Mouse (Mus musculus) liver (tissue): ENCODE results near the gene Chrm1.

Experiments used
- DNase-seq: peaks from one replicate; pipeline ENCODE4 v3.0.0-alpha.2; 2020; ENCODE audit warnings: mixed read lengths

Chrm1 gene

DNA sequence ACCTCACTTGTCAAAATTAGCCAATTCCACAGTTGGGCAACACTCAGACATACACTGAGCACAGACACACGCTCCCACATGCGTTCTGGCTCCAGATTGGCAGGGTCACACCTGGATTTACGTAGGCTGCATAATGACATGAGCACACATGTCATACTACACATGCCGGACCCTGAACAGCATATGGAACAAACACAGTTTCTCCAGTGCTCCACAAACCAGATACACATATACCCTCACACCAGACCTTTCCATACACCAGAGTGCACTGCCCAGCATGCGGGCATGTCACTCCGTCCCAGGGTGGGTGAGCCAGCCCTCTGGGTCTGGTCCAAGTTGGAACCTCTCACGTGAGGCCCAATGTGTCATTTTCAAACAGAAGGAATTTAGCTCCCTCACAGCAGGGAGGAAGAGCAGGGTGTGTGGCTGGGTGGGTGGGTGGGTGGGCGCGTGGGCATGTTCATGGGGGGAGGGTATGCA, at the start of gene Chrm1:
Gene Chrm1, plus strand, starts transcription at position 430 of the 480 bp plus-strand sequence.
- no peak for DNase-seq

DNA sequence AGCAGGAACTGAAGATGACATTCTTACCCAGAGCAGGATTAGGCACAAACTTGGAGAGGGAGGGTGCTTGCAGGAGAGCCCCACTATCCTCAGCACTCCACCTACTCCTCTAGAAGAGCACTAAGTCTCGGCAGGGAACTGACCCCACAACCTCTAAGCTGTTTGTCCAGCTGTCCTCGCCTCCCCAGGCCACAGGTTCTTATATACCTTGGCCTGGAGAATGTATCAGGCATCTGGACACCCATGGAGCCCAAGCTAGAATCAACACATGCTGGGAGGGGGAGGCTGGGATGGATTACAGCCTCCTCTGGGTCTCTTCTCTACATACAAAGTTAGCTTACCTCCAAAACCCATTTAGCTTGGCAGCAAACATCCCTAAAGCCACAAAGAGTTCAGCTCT, 49.2 kb upstream of the Chrm1 start:
- DNase-seq, result no peak

DNA sequence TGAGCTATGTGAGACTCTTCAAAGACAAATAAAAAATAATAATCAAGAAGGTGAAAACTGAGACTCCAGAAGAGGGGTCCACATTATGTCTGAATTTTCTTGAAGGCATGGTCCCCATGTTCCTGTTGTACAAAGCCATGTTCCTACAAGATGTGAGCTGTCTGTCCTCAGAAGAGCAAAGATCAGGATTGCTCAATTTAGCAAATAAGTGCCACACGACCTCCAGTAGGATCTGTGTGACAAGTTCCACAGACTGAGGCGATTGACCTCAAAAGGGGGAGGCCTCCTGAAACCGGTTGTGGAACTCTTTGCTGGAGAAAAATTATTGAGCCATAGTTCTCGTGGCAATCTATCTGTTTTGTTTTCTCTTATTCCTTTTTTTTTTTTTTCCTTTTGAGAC, 47.3 kb upstream of the Chrm1 start:
- DNase-seq, result no peak

DNA sequence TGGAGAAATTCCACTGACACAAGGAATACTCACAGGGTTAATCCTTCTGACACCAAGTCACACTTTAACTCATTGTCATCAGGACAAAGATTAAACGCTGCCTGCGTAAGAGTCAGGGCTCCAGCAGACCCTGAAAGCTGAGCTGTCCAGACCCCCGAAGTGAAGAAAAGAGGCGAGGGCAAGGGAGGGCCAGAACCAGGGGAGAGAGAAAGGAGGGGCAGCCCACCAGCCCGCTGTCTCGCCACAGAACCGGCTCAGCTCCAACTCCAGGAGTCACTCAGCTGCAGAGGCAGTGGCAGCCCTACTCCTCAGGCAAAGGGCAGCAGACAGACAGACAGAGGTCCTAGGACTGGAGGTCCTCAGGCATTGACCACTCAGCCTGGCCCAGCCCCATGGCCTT, 45.7 kb upstream of the Chrm1 start, which contains the start of gene Slc22a6:
Gene Slc22a6, plus strand, starts transcription at position 136 of the 400 bp plus-strand sequence.
- no peak for DNase-seq

DNA sequence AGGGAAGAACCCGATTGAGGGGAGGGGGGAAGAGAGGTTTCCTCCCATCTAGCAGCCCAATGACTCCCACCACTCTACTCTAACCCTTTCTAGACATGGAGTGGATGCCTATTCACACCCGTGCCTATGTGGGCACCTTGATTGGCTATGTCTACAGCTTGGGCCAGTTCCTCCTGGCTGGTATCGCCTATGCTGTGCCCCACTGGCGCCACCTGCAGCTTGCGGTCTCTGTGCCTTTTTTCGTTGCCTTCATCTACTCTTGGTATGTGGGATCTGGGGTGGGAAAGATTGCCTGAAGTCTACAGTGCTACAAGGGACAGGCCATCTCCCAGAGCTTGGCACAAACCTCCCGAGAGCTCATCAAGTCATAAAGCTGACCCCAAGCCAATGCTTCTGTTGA, 42.5 kb upstream of the Chrm1 start:
- DNase-seq, result peak; percentile 15

DNA sequence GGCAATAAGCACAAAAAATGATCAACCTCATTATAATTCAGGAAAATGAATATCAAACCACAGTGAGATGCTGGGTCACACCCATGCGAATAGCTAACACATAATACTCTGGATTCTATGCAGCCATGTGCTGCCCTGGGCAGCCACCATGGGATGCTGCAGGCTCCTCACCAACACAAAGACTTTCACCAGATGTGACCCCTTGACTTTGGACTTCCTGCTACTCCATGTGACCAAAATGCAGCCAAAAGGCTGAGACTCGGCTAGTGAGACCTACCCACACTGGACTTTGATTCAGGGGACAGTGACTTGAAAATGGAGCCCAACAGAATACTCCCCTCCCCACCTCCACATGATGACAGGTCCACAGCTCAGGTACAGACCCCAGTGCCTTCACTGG, 33.3 kb upstream of the Chrm1 start:
- no peak for DNase-seq

DNA sequence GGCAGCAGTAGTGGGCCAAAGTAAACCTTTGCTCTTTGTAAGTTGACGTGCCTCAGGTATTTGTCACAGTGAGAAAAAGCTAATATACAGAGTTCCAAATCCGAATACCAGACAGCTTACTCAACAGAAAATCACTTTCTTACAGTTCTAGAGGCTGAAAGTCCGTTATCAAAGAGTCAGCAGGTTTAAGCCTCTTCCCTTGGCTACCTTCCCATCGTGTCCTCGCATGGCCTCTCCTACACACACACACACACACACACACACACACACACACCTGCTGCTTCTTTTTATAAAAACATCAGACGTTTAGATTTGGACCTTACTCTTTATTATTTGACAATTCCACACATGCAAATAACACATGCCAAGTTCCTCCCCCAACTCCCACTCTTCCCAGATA, 32.8 kb upstream of the Chrm1 start:
- no peak for DNase-seq

DNA sequence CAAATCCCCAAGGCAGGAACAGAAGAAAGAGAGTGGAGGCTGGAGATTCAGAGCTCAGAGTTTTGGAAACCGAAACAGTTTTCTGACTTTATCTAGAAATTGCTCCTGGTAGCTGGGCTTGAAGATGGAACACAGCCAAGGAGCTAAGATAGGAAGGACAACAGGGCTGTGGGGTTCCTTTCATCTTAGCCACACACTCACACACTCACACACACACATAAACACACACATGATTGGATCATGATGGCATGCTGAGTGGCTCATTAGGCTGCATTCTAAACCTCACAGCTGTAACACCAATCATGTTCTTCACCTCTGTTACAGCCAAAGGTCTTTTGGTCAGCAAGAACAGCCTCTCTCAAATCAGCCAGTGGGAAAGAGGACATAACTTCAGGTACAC, 31.6 kb upstream of the Chrm1 start:
- no peak for DNase-seq

DNA sequence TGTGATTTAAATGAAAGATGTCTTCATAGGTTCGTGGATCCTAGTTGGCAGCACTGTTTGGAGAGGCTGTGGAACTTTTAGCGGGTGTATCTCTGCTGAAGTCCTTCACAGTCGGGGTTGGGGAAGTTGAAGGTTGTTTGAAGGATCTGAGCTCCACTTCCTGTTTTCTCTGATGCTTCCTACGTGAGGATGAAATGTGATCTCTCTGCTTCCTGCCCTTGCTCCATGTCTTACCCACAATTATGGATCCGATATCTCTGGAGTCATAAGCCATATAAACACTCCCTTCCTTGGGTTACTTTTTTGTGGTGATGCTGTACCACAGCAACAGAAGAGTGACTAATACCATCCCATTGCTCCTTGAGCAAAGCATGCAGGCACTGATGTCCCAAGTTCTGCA, 21.5 kb upstream of the Chrm1 start:
- no peak for DNase-seq

DNA sequence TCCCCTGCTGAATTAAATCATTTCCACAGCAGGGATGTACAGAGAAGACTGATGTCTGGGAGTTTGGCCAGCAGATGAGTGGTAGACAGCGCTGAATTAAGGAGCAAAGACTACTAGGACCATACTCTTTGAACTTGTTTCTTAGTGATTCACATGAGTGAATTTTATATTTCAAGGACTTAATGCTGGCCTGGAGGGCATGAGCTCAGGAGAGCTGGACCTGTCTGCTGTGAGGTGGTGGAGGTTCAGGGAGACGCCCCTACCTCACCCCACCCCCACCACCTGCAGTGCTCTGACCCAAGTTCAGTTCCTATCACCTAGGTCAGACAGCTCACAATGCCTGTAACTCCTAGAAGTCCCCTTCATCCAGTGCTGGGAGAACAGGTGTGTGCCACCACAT, 17.2 kb upstream of the Chrm1 start:
- no peak for DNase-seq

DNA sequence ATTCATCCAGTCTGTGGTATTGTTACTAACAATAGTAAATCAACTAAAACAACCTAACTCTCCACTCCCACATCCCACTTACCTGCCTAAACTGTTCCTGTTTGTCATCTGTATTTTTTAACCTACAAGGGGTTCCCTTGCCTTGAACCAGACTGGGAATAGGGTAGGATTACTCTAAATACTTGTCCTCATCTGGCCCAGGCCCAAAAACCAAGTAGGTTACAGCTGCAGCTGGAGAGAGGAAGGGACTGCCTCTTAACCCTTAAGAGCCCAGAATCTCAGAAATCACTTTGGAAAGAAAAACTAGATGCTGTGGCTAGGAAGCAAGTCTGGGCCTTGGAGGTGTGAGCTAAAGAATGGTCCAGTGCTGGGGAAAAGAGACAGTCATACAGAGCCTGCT, 7.8 kb upstream of the Chrm1 start:
- no peak for DNase-seq

DNA sequence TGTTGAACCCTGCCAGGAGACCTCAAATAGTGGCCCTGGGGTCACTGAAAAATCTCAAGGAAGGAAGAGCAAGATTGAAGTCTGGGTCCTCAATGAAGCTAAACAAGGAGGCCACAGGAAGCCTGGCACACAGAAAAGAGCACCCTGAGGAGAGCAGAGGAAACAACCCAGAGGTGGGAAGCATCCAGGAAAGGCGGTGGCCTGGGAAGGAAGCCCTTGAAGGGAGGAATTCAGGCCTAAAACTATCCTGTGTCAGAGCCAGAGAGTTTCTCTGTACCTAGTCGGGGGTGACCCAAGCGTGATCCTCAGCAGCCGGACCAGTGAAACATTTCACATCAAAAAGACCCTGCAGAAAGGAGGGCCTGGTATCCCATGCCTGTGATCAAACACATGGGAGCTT, 7.2 kb upstream of the Chrm1 start:
- no peak for DNase-seq

DNA sequence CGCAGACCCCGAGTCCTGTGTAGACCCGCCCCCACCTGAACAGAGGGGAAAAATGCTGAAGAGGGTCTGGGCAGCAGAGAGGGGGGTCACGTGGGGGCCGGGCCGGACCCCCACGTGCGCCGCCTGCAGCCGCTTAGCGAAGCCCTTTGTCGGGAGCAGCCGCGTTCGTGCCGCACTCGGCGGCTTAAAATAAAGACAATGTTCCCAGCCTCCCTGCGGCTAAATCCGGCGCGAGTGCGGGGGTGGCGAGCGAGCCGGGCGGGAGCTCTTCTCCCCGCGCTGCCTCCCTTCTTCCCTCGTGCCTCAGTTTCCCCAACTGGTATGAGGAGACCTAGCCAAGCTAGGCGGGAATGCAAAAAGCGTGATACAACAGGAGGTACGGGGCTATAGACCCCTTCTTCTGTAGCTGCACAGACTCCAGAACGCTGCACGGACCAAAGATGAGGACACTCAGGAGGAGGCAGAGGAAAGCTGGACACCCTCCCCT, 1.7 kb upstream of the Chrm1 start:
- DNase-seq, result peak; percentile 20

DNA sequence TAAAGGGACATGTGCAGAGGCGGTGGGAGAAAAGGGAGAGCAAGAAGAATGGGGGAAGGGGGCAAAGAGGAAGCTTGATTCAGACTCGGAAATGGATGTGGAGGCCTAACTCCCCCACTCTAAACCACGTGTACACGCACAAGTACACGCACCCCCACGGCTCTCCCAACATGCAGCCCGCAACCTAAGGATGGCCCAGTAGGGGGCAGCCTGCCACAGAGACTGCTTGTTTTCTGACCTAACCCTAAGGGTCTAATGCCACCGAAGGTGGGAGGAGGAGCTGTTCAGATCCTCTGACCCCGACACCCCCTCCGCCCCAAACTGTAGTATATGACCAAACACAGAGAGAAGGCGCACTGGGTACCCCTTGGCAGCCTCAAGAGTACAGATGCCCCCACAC, 1.3 kb upstream of the Chrm1 start:
- DNase-seq, result peak; percentile 70

DNA sequence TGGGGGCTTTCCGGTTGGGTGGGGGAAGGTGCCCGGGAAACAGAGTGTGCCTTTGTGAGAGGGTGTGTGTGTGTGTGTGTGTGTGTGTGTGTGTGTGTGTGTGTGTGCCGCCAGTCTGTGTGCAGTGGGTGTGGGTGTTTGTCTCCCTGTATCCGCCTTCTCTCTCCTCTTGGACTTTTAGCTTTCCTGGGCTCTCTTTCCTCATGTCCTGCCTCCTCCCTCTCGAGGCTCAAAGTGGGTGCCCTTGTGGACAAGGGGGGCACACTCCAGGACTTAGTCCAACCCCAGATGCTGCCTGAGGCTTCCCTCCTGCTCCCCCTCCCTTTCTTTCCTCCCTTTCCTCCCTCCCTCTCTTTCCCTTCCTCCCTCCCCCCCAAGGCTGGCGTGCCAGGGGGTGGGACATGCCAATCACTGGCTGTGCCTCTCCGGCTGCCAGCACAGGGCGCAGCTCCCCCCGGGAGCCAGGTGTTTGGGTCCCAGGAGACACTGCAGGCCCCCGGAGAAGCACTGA, 377 bp downstream of the Chrm1 start:
- no peak for DNase-seq

DNA sequence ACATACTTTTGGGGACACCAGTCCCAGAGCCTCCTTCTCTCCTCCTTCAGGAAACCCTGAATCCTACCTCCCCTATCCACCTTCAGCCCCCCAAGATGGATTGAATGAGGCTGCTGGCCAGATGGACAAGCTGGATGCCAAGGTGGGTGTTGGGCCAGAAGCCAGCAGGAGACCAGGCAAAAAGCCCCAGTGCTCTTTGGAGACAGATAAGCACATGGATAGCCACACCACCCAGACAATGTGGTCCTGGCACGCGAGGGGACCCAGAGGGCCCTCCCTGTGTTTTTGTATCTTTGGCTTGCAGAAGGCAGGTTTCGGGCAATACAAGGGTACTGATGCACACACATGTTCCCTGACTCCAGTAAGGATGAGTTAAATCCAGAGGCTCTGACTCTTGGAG, 1.3 kb downstream of the Chrm1 start:
- no peak for DNase-seq

DNA sequence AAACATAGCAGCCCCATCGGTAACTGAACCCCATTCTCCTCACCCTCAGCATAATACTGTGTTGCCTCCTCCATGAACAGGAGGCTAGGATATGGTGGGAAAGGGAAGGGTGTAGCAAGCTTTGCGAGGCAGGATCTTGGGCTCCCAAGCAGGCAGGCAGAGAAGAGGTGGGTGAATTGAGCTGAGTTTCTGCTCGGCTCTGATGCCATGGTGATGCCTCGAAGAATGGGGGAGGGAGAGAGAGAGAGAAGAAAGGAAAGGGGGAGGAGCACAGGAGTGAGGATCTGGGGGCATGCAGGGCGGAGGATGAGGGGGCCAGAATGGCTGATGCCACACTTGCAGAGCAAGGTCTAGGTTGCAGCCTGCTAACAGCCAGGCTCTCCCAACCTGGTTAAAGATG, 2.2 kb downstream of the Chrm1 start:
- DNase-seq, result no peak

DNA sequence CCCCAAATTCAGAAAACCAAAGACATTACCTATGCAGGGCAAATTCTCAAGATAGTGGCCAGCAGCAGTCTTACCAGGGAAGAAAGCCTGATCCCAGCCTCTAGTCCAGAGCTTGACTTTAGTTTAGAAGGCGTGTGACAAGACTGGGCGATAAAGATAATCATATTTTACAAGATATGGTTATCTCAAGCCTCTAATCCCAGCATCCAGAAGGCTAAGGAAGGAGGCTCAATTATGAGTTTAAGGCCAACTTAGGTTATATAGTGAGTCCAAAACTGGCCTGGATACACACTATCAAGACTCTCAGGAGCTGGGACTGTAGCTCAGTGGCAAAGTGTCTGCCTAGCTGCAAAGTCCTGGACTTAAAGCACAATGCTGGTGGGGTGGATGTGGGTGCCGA, 9.3 kb downstream of the Chrm1 start:
- no peak for DNase-seq

DNA sequence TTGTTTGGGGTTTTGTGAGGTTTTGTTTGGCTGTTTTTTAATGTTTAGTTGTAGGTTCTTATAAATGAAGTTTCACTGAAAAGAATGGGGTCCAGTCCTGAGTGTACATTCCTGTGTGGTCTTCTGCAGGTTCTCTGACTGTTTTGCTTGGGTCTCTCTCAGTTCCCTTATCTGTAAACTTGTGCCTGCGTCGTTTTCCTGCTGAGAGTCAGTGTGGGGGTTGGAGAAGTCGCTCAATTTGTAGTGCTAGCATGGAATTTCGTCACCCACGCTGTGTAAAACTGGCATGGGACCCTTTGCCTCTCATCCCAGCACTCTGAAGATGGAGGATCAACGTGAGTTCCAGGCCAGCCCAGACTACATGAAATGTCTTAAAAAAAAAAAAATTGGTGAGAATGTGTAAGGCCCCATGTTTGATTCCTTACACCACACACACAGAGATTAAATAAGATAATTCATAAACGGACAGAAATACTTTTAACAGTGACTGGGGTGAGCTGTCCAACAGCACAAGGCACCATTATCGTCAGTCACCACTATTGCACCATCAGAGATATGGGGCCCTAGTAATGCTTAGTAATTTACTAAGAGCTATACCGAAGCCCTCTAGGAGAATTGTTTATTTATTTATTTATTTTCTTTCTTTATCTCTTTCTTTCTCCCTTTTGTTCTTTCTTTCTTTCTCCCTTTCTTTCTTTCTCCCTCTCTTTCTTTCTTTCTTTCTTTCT, 9.9 kb downstream of the Chrm1 start:
- peak; percentile 18 for DNase-seq

DNA sequence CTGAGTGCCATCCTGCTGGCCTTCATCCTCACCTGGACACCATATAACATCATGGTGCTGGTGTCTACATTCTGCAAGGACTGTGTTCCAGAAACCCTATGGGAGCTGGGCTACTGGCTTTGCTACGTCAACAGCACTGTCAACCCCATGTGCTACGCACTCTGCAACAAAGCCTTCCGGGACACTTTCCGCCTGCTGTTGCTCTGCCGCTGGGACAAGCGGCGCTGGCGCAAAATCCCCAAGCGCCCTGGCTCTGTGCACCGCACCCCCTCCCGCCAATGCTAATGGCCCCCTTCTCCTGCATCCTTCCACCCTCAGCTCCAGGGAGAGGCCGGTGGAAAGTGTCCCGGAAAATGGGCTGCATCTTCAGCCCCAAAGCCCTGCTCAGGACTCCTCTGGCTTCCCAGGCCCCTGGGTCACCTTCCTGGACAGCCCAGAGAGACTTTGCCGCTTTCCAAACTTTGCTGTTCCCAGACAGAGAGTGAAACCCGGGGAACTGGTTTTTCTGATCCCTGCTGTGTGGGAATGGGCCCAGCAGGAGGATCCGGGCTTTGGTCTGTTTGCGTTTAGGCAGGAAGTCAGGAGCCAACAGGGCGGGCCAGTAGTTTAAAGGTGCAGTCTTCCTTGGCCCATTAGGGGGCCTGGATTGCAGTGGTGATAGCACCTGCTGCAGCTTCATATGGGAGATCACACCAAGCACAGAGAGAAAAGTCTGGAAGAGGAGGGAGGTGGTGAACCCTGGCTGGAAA, 15.6 kb downstream of the Chrm1 start:
- DNase-seq, result no peak

DNA sequence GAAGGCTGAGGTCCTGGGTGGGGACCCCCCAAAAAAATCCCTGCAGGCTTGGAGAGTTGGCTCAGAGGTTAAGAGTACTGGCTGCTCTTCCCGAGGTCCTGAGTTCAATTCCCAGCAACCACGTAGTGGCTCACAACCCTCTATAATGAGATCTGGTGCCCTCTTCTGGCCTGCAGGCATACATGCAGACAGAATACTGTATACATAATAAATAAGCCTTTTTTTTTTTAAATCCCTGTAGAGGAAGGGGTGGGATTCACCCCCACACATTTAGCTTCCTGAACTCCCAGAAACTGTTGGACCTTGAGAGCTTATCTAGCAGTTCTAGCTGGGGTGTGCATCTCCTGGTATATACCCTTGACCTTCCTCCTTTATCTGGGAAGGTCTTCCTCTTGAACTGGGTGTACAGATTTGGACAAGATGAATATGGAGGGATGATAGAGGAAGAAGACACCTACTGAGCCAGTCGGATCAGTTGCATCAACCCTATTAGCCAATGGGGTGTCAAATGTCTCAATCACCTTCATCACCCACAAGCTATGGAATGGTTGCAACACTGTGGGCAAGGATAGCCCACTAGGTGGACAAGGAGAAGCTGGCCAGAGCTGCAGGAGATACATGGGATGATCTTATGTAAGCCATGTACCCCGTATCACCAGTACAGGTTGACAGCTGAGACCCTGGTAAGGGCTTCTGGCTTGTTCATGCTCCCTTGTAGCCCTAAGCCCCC, 18.2 kb downstream of the Chrm1 start:
- no peak for DNase-seq

DNA sequence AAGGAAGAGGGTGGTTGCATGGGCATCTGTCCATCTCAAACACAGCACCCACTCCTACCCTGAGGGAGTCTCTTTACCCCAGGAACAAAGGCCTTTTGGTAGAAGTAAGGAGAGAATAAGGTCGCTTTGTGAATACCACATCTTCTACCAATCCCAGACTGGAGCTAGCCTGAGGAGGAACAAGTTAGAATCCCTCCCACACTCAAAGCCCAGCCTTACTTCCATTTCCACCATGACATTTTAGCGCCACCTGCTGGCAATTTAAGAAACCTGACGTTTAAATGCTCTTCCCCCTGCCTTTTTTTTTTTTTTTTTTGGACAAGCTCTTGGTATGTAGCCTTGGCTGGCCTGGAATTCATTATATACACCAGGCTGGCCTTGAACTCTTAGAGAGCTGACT, 19.4 kb downstream of the Chrm1 start:
- DNase-seq, result peak; percentile 74

DNA sequence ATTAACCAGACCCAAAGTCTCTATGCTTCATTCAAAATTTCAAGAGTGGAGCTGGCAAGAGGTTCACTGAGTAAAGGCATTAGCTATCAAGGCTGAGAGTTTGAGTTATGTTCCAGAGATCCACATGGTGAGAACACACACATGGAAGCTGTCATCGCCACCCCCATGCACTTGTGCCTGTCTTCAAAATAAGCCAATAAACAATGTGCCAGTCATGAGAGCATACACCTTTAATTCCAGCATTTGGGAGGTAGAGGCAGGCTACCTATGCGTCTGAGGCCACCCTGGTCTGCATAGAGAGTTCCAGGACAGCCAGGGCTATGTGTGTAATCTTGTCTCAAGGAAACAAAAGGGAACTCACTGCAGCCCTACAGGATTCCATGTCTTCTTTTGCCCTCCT, 20.0 kb downstream of the Chrm1 start:
- no peak for DNase-seq
